Mouse (Mus musculus) liver, adult (tissue): ENCODE results near the gene Thoc5.

ENCODE experiments used
- GATA4 ChIP-seq: IDR thresholded peaks from 2 replicates; pipeline ENCODE4 v1.6.1; 2014; ENCODE audit warnings: mild to moderate bottlenecking, low read length; ENCODE audit not compliant: insufficient replicate concordance

Gene Thoc5

DNA sequence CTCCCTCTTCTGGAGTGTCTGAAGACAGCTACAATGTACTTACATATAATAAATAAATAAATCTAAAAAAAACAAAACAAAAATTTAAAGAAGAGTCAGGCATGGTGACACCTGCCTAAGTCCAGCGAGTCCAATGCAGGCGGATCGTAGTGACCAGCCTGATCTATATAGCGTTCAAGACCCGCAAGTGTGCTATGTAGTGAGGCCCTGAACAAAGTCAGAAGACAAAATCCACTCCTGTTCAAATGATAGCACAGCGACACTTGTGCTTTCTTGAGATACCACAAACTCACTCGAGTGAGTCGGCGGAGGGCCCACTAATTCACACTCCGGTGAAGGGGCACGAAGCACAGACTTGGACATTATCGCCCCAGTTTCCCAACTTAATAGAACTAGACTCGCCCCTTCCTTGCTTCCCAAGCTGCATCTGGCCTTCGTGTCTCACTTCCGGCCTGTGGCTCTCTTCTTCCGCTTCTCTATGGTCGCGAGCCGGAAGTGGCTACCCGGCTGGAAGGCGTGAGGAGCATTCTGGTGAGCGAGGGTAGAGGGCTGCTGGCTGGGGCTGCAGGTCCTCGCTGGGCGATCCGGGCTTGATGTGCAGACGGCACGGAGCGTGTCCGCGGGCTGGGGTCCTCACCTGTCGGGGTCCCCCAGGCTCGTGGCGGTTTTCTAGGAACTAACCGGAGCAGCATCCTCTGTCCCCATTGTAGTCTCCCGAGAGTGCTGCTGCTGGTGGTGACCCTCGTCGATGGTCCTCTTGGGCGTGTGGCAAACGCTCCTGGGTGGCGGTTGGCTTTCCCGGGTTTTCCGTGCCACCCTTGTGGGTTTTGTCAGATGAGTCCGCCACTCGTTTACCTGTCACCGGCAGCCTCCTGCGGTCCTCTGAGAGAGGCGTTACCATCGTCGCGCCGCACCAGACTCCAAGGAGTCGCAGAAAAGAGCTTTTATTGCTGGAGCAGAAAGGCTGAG, at the start of gene Thoc5:
TSS of gene Thoc5 (plus strand) at position 473 of the 969 bp plus-strand sequence.
- TF ChIP-seq GATA4: peak; percentile 25; the same call in 1 of the 2 replicates

DNA sequence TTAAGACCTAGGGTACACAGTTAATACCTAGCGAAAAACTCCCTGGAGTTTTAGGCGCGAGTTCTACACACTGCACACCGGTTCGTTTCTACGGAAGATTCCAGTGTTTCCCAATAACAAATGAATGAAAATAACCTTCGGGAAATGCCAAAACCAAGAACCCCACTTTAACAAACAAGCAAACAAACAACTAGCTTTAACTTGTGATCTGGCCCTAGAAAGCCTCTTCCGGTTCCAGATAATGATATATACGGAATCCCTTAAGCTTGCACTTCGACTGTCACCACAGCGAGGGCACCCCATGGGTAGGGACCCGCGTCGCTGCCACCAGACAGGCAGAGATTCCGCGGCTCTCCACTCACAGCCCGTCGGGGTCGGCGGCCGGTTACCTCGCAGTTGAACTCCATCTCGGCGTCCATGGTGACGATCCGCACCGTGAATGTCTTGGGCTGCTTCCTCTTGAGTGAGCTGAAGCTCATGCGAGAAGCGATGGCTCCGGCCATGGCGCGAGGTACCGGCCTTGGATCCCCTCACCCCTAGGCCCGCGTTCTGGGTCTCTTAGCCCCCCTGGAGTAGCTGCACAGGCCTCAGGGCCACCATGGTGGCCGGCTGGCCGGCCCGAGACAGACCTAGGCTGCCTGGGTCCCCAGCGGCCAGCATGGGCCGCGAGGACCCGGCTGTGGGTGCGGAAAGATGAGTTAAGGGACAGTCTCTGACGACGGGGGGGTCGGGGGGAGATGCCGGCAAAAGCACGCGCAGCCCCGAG, 46.5 kb upstream of the Thoc5 start:
- no peak for TF ChIP-seq GATA4

DNA sequence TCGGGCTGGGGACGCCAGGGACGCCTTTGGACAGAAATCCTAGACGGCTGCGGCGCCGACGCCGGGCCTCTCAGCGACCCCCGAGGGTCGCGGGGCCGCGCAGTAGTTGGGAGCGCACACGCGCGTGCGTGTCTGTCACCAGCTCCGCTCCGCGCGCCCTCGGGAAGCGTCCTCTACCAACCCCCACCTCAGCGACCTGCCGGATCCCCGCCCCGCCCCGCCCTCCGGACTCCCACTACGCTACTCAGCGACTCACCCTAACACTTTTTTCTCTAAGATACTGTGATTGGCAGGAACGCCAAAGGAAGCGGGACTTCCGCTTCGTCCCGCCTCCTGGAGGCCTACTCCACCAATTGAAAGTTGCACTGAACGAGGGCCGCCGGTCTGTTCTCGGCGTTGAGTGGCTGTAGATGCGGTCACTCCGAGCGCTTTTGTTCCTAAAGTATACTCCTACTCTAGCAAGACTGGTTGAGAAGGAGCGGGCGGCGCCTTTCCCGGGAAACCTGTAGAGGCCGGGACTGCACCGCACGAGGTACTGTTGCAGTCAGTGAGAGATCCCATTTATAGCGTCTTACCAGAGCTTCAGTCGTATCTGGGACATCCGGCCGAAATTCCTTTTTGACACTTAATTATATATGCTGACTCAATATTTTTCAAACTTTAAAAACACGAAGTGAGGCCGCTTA, 45.7 kb upstream of the Thoc5 start, which contains the start of gene Nf2:
TSS of gene Nf2 (minus strand) at position 279 of the 686 bp plus-strand sequence.
- no peak for TF ChIP-seq GATA4

DNA sequence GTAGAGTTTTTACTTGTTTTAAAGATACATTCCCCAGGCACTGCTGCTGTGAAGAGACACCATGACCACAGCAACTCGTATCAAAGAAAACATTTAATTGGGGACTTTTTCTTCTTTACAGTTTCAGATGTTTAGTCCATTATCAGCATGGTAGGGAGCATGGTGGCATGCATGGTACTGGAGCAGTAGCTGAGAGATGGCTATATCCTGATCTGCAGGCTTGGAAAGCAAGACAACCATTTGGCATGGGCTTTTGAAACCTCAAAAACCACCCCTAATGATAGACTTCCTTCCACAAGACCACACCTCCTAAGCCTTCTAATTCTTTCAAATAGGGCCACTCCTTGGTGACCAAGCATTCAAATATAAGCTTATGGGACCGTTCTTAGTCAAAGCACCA, 44.7 kb upstream of the Thoc5 start:
- TF ChIP-seq GATA4: no peak

DNA sequence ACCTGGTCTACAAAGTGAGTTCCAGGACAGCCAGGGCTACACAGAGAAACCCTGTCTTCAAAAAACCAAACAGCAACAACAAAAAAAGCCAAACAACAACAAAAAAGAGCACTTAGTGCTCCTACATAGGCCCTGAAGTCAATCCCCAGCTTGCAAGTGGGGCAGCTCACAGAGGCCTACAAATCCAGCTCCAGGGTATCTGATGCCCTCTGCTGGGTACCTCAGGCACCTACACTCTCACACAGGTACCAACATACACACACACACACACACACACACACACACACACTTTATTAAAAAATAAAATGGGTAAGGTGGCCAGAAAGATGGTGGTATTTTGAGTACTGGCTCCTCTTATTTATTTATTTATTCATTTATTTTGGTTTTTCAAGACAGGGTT, 42.1 kb upstream of the Thoc5 start:
- no peak for TF ChIP-seq GATA4

DNA sequence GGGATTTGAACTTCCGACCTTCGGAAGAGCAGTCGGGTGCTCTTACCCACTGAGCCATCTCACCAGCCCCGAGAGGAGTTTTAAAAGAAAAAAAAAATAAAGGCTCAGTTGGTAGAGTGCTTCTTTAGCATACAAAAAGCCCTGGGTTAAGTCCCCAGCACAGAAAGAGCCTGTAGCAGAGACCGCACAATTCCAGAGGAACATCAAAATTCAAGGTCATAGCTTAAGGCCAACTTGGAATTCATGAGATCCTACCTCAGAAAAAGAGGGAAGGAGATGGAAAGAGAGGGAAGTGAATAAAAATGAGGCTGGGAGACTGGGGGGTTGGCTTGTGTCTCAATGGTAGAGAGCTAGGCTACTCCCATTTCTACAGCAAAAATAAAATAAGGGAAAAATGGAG, 40.9 kb upstream of the Thoc5 start:
- no peak for TF ChIP-seq GATA4

DNA sequence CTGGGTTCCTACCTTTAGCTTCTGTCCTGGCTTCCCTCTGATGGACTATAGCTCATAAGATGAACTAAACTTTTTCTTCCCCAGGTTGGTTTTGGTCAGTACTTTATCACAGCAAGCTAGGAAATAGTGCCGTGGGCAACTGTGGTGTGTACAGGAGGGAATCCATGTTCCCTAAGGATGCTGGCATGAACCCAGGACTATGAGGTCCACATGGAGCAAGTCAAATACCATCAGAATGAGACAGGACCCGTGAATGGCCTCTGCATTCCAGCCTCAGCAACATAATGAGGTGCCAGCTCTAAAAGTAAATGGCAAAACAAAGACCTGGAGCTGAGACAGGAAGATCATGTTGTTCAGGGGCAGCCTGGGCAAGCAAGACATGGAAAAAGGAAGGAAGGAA, 36.7 kb upstream of the Thoc5 start:
- TF ChIP-seq GATA4: no peak

DNA sequence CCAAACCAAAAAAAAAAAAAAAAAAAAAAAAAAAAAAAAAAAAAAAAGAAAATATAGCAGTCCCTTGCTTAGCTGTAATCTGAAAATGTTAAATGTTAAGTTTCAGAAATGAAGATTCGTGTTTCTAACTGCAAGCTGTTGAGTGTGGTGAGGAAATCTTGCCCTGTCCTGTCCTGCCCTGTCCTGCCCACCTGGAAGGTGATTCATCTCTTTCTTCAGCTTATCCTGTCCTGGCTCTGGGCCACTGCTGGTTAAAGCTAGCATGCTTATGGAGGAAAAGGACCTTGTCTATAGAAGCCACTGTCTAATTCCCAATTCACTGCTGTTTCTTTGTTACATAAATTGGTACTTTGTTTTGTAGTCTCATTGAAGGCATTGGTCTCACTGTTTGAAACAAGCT, 34.1 kb upstream of the Thoc5 start:
- no peak for TF ChIP-seq GATA4

DNA sequence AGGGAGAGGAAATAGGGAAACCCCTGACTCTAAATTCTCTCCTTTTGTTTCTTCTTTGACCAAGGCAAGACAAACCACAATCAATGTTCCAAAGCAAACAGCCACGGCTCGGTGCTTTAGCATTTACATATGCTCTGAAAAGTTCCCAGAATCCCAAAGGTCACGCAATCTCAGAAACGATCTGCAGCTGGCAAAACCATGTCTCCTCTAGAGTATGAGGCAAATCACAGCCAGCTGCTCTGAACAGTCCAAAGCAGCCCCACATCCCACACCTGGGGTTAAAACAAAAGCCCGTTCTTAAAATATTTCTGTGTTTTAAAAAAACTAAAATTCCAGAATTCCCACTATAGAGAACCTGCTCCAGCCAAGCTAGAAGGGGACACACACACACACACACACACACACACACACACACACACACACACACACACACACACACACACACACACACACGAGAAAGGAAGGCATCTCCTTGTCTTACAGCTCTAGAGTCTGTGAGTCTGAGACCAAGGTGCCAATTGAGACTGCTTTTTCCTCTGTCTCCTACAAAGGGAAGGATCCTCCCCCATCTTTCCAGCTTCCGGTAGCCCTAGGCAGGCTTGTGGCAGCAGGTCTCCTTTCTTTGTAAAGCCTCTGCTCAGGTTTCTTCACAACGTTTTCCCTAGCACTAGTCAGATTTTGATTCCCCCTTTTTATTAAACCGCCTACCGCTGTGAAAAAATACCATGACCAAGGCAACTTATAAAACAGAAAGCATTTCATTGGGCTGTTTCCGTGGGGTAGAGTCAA, 33.1 kb upstream of the Thoc5 start:
- no peak for TF ChIP-seq GATA4

DNA sequence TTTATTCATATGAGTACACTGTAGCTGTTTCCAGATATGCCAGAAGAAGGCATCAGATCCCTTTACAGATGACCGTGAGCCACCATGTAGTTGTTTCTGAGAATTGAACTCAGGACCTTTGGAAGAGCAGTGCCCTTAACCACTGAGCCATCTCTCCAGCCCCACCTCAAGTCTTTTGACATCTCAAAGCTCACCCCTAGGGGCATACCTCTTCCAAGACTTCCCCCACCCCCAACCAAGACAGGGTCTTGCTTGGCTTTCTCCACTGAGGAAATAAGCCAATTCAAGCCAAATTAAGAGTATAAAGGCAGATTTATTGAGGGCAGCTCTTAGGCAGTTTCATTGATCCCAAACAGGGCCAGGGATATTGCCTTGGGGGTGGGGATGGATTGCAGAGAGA, 32.4 kb upstream of the Thoc5 start:
- TF ChIP-seq GATA4: no peak

DNA sequence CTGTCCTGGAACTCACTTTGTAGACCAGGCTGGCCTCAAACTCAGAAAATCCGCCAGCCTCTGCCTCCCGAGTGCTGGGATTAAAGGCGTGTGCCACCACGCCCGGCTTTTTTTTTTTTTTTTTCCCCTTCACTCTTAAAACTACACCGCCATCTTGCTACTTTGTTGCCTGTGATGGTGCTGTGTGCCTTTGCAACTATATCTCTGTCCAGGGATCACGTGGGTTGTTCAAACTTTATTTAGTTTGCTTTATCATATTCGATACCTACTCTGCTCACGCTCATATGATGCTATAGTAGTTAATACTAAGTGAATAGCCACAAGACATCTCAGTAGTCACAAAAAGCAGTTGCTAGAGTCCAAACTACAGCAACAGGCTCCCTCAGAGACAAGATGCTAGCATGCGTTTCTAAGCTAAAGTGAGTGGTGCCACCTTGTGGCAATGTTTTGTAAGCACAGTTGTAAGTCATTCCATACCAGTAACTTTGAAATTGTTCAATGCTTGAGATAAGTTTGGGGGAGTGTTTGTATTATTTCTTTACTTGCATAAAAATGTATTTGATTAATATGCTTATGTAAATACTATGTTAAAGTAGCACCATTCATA, 29.4 kb upstream of the Thoc5 start:
- no peak for TF ChIP-seq GATA4

DNA sequence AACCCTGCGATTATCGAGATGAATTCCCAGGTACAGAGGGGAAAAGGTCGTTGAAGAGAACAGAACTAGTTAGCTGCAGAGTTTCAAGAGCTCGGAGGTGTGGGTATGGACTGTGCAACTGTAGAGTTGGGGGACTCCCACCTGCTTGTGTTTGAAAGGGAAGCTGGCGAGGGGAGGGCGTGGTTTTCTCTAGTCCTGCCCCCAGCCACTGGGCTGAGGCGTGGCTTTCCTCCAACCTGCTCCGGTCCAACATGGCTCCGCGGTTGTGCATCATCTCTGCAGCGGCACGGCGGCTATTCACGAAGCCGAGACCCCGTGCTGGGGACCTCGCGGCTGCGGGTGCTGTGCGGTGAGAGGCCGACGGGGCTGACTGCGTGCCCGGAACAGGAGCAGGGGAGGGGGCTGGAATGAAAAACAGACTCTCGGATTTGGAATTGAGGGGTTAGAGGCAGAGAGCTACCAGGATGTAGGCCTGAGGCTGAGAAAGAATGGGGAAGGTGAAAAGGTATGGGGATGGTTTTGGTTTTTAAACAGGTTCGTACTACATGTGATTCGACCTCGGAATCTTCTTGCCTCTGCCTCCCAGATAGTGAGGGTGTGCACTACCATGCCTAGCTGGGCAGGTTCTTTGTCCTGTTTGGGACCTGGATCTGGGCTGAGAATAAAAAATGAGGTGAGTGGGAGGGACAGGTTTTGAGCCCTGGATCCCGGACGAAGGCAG, 21.2 kb upstream of the Thoc5 start, which contains the start of gene Nipsnap1:
TSS of gene Nipsnap1 (plus strand) at position 197 of the 721 bp plus-strand sequence.
- TF ChIP-seq GATA4: no peak

DNA sequence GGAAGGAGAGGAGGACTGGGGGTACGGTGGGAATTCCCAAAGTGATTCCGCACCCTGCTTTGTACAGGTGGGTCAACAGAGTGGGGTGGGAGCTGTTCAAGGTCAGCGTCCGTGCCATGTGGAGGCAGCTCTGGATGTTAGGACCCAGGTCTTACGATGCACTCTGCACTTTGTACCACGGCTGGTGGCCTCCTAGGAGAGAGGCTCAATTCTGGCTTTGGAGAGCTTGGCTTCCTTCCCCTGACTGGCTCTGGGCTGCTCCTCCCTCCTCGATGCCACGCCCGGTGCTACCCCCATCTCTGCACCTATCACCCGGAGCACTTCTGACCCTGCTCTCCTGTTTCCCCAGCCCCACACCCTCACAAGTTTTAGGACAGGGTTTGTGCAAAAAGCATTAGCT, 20.6 kb upstream of the Thoc5 start:
- TF ChIP-seq GATA4: no peak

DNA sequence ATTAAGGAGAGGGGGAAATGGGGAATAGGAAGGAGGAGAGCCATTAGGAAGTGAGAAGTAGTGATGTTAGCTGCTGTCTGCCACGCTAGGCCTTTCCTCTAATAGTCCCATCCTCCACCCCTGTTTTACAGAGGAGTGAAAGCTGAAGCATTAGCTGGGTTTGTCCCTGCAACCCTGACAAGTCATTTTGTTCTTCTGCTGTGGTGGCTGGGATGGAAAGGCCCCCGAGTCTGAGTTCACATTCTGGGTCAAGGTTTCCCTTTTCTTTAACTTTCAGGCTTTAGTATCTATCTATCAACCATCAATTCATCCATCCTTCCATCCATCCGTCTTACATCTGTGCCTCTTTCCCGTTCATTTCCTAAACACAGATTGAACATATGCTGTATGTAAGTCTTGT, 14.0 kb upstream of the Thoc5 start:
- no peak for TF ChIP-seq GATA4
